Mouse (Mus musculus) limb, embryonic 14.5 days (tissue): ENCODE data around the gene Lrrc73. TPM values are rescaled to one million over a fixed set of nuclear protein-coding genes. Genes with fewer than 3 reads are reported as not detected.

Source experiments
- ATAC-seq: fragments of 200-750 bp; cut with Nextera tagmentation; 2 replicates; pipeline ENCODE4 v1.8.0; 2017; ENCODE audit warnings: low read depth, moderate number of reproducible peaks, moderate TSS enrichment; ENCODE audit not compliant: low FRiP score
- DNase-seq: peaks from one replicate; pipeline ENCODE4 v3.0.0-alpha.2; 2015; ENCODE audit warnings: low spot score
- H3K27ac ChIP-seq: fragments of 300-500 bp; sonication (generic); replicated peaks from 2 replicates; pipeline ENCODE4 v1.5.1; 2014; ENCODE audit warnings: low read depth, mild to moderate bottlenecking, low read length, moderate library complexity, mixed read lengths
- H3K27me3 ChIP-seq: fragments of 300-500 bp; sonication (generic); 2 replicates; pipeline ENCODE4 v1.6.1; 2014; ENCODE audit warnings: low read length, mixed read lengths; ENCODE audit not compliant: control insufficient read depth, insufficient read depth
- H3K36me3 ChIP-seq: fragments of 300-500 bp; sonication (generic); 2 replicates; pipeline ENCODE4 v1.6.1; 2014; ENCODE audit warnings: mild to moderate bottlenecking, low read length, moderate library complexity, mixed read lengths; ENCODE audit not compliant: control insufficient read depth, insufficient read depth
- H3K4me1 ChIP-seq: fragments of 300-500 bp; sonication (generic); 2 replicates; pipeline ENCODE4 v1.6.1; 2014; ENCODE audit warnings: antibody characterized with exemption, low read length, mixed read lengths; ENCODE audit not compliant: control insufficient read depth, insufficient read depth
- H3K4me2 ChIP-seq: fragments of 300-500 bp; sonication (generic); replicated peaks from 2 replicates; pipeline ENCODE4 v1.6.1; 2014; ENCODE audit warnings: low read depth, mild to moderate bottlenecking, low read length, moderate library complexity; ENCODE audit not compliant: severe bottlenecking
- H3K4me3 ChIP-seq: fragments of 300-500 bp; sonication (generic); replicated peaks from 2 replicates; pipeline ENCODE4 v1.5.1; 2014; ENCODE audit warnings: low read length
- H3K9ac ChIP-seq: fragments of 300-500 bp; sonication (generic); 2 replicates; pipeline ENCODE4 v1.6.1; 2014; ENCODE audit warnings: mild to moderate bottlenecking, low read depth, low read length, moderate library complexity; ENCODE audit not compliant: severe bottlenecking
- H3K9me3 ChIP-seq: fragments of 300-500 bp; sonication (generic); 2 replicates; pipeline ENCODE4 v1.6.1; 2016; ENCODE audit warnings: low read length; ENCODE audit not compliant: control insufficient read depth
- POLR2A ChIP-seq: fragments of 200-500 bp; IDR thresholded peaks from 2 replicates; pipeline ENCODE4 v1.8.0; 2012; ENCODE audit warnings: inconsistent platforms, mild to moderate bottlenecking, moderate library complexity, borderline replicate concordance; ENCODE audit not compliant: insufficient read depth, insufficient read length; ENCODE audit errors: extremely low read depth
- WGBS: fragments of 180-500 bp; shearing (Covaris S2); extraction: QIAGEN DNeasy Blood & Tissue Kit; methylation state at CpG from one replicate; pipeline ENCODE4 v1.1.7; 2014; 5-methylcytosine and 5-hydroxymethylcytosine counted together
- polyA plus RNA-seq, 2 experiments: library from polyadenylated mRNA; depleted of rRNA in 1 of 2; stranded (reverse) in 1 of 2; unstranded in 1 of 2; fragments of >200 nt; fragmentation: Nextera tagmentation in 1 of 2; extraction: Ambion mirVana in 1 of 2; gene quantifications; 2 replicates each; pipeline versions ENCODE4 v1.2.1 to v1.2.3; 2012 to 2014

The Lrrc73 gene
- polyA plus RNA-seq, 2 experiments, result 2.0 to 4.3 TPM

- Histone ChIP-seq H3K9me3 (no peaks in the 10 kb centered on the region), H3K9ac (no peak overlapping the region), H3K27ac (peak overlapping the region; percentile 63), H3K4me2 (no peak overlapping the region), H3K36me3 (no peaks in the 10 kb centered on the region), H3K27me3 (peaks cover 6% of the 10 kb centered on the region; the same call in 1 of the 2 replicates), H3K4me1 (peaks cover 5% of the 10 kb centered on the region; the same call in 1 of the 2 replicates), H3K4me3 (no peak overlapping the region)
- TF ChIP-seq POLR2A, result no peak
- peak; percentile 69 for ATAC-seq
- peak; percentile 83 for DNase-seq
- WGBS, result 58% methylated on average over 11 of the region's 11 CpGs
Observed at GRCm38 (mm10) chr17:46287678-46288095, 34.4 kb downstream of the Lrrc73 start.

- Histone ChIP-seq H3K4me1 (no peaks in the 10 kb centered on the region), H3K4me3 (no peak overlapping the region), H3K27ac (no peak overlapping the region), H3K9ac (no peak overlapping the region), H3K36me3 (no peaks in the 10 kb centered on the region), H3K27me3 (peaks cover 33% of the 10 kb centered on the region), H3K4me2 (no peak overlapping the region), H3K9me3 (no peaks in the 10 kb centered on the region)
- DNase-seq, result no peak
- WGBS, result 50% methylated on average over 6 of the region's 6 CpGs
- TF ChIP-seq POLR2A, result no peak
- no peak for ATAC-seq
Observed at GRCm38 (mm10) chr17:46296601-46297000, 43.3 kb downstream of the Lrrc73 start.

- peak overlapping the region; percentile 56 for H3K4me3 ChIP-seq
- DNase-seq, result no peak
- H3K4me2 ChIP-seq, result peak overlapping the region; percentile 95
- no peak overlapping the region for H3K9ac ChIP-seq
- no peaks in the 10 kb centered on the region for H3K4me1 ChIP-seq
- no peak for TF ChIP-seq POLR2A
- no peaks in the 10 kb centered on the region for H3K36me3 ChIP-seq
- WGBS, result 11% methylated on average over 6 of the region's 6 CpGs
- H3K9me3 ChIP-seq, result no peaks in the 10 kb centered on the region
- no peak overlapping the region for H3K27ac ChIP-seq
- H3K27me3 ChIP-seq, result peaks cover 33% of the 10 kb centered on the region
- 0 out of 2 replicates have a peak, but pooled peaks have one; percentile 4 for ATAC-seq
Observed at GRCm38 (mm10) chr17:46297028-46297363, 43.7 kb downstream of the Lrrc73 start.

GRCm38 (mm10) chr17:46297364-46298219 is 44.3 kb downstream of the Lrrc73 start, which contains the start of gene Dlk2:
TSS of gene Dlk2 (plus strand) at chr17:46297421.
- H3K9ac ChIP-seq, result peak within 1 kb of the TSS; percentile 59
- DNase-seq, result no peak
- no peak for TF ChIP-seq POLR2A
- H3K27ac ChIP-seq, result no peak within 1 kb of the TSS
- H3K36me3 ChIP-seq, result no peaks in the 10 kb centered on the region; the same call in 1 of the 2 replicates
- peak within 1 kb of the TSS; percentile 56 for H3K4me3 ChIP-seq
- H3K9me3 ChIP-seq, result no peaks in the 10 kb centered on the region
- H3K4me2 ChIP-seq, result peak within 1 kb of the TSS; percentile 95
- no peaks in the 10 kb centered on the region for H3K4me1 ChIP-seq
- ATAC-seq, result peak; percentile 44; the same call in 1 of the 2 replicates
- H3K27me3 ChIP-seq, result peaks cover 27% of the 10 kb centered on the region
- WGBS, result 1% methylated on average over 33 of the region's 86 CpGs

GRCm38 (mm10) chr17:46298220-46298913 is 45.0 kb downstream of the Lrrc73 start:
- DNase-seq (peak; percentile 83), ATAC-seq (peak; percentile 77)
- peak overlapping the region; percentile 56 for H3K4me3 ChIP-seq
- no peaks in the 10 kb centered on the region for H3K4me1 ChIP-seq
- no peak for TF ChIP-seq POLR2A
- no peaks in the 10 kb centered on the region; the same call in 1 of the 2 replicates for H3K36me3 ChIP-seq
- WGBS, result under 1% methylated on average over 43 of the region's 48 CpGs
- H3K9me3 ChIP-seq, result no peaks in the 10 kb centered on the region
- H3K27me3 ChIP-seq, result peaks cover 27% of the 10 kb centered on the region
- H3K4me2 ChIP-seq, result peak overlapping the region; percentile 95
- H3K27ac ChIP-seq, result no peak overlapping the region
- peak overlapping the region; percentile 59 for H3K9ac ChIP-seq
